Comparison of ENCODE assay signal across 24 mouse cellular contexts in genomic region chr1:170787643-170788042, GRCm38 (mm10).
DNase-seq lines count a peak whose midpoint lies in the region; ATAC-seq and TF ChIP-seq lines count a peak whose summit lies in the region.
"Had no signal": no experiment of that assay in that cellular context is flagged by ENCODE, and none has a peak within 500 bp of the region (broad histone marks: within the 10 kb centered on the region; RNA-seq: fewer than 3 reads in every experiment).

No protein-coding gene starts in this region.

- ATAC-seq in kidney, embryonic 15.5 days (replicated peaks; ENCODE audit: low FRiP score): peak; percentile 83
- no peak for ATAC-seq in kidney, postnatal 0 days (replicated peaks; ENCODE audit: low FRiP score, low read depth)
- ATAC-seq: activated CD4-positive, CD25-positive, alpha-beta regulatory T cell, adult 4 months; CD4-positive, CD25-positive, alpha-beta regulatory T cell, adult 4 months; forebrain, embryonic 13.5 days; forebrain, embryonic 15.5 days; Patski had no signal

- H3K27me3 ChIP-seq in heart, adult 2 months (ENCODE audit: control insufficient read depth, insufficient read depth, low read length): no peaks in the 10 kb centered on the region
- H3K27me3 ChIP-seq in kidney, embryonic 15.5 days: no peaks in the 10 kb centered on the region
- H3K27me3 ChIP-seq in kidney, postnatal 0 days (ENCODE audit: insufficient read depth, low read length): no peaks in the 10 kb centered on the region
- H3K27me3 ChIP-seq: CH12.LX; embryonic facial prominence, embryonic 12.5 days; forebrain, embryonic 13.5 days; forebrain, embryonic 15.5 days; Patski had no signal

- no peak overlapping the region for H3K4me3 ChIP-seq in heart, adult 2 months
- H3K4me3 ChIP-seq in kidney, embryonic 15.5 days (replicated peaks): no peak overlapping the region
- H3K4me3 ChIP-seq in kidney, postnatal 0 days (replicated peaks; ENCODE audit: low read depth, low read length): no peak overlapping the region
- H3K4me3 ChIP-seq: embryonic facial prominence, embryonic 10.5 days; embryonic facial prominence, embryonic 12.5 days; forebrain, embryonic 13.5 days; forebrain, embryonic 15.5 days had no signal

- WGBS in heart, adult 2 months: 62% methylated on average over 1 of the region's 1 CpGs
- WGBS in kidney, embryonic 15.5 days: 31% methylated on average over 1 of the region's 1 CpGs
- WGBS in kidney, postnatal 0 days: 27% methylated on average over 1 of the region's 1 CpGs

- TF ChIP-seq CTCF in heart, adult 2 months (IDR thresholded peaks at IDR 0.05): no peak
- no peak for TF ChIP-seq CTCF in kidney, postnatal 0 days (IDR thresholded peaks at IDR 0.05; ENCODE audit: low read depth)

- no peak overlapping the region for H3K9ac ChIP-seq in heart, adult 2 months (ENCODE audit: low read depth, low read length)
- no peak overlapping the region for H3K9ac ChIP-seq in kidney, embryonic 15.5 days
- no peak overlapping the region for H3K9ac ChIP-seq in kidney, postnatal 0 days (ENCODE audit: low read depth, low read length)
- H3K9ac ChIP-seq: embryonic facial prominence, embryonic 12.5 days; forebrain, embryonic 13.5 days; forebrain, embryonic 15.5 days had no signal

- no peak overlapping the region for H3K4me2 ChIP-seq in kidney, embryonic 15.5 days
- no peak overlapping the region for H3K4me2 ChIP-seq in kidney, postnatal 0 days (ENCODE audit: low read length)
- H3K4me2 ChIP-seq: embryonic facial prominence, embryonic 12.5 days; forebrain, embryonic 13.5 days; forebrain, embryonic 15.5 days had no signal

- intact Hi-C loops in heart, adult 2 months (cut with DNase I): no loop called here

- H3K27ac ChIP-seq in heart, adult 2 months: no peak overlapping the region
- no peak overlapping the region for H3K27ac ChIP-seq in kidney, embryonic 15.5 days
- H3K27ac ChIP-seq in kidney, postnatal 0 days: no peak overlapping the region
- H3K27ac ChIP-seq: embryonic facial prominence, embryonic 10.5 days; embryonic facial prominence, embryonic 12.5 days; forebrain, embryonic 13.5 days; forebrain, embryonic 15.5 days had no signal

- H3K4me1 ChIP-seq in heart, adult 2 months (ENCODE audit: control insufficient read depth, insufficient read depth, low read length): peaks cover 3% of the 10 kb centered on the region; the same call in 1 of the 2 replicates
- no peaks in the 10 kb centered on the region for H3K4me1 ChIP-seq in kidney, embryonic 15.5 days
- H3K4me1 ChIP-seq in kidney, postnatal 0 days (replicated peaks; ENCODE audit: insufficient read depth, low read length): no peaks in the 10 kb centered on the region
- H3K4me1 ChIP-seq: embryonic facial prominence, embryonic 10.5 days; embryonic facial prominence, embryonic 12.5 days; forebrain, embryonic 13.5 days; forebrain, embryonic 15.5 days had no signal

- H3K79me2 ChIP-seq in heart, adult 2 months (replicated peaks; ENCODE audit: control insufficient read depth, insufficient read depth, low read length): no peaks in the 10 kb centered on the region

- H3K9me3 ChIP-seq in kidney, embryonic 15.5 days (replicated peaks): no peaks in the 10 kb centered on the region
- no peaks in the 10 kb centered on the region for H3K9me3 ChIP-seq in kidney, postnatal 0 days (replicated peaks; ENCODE audit: low read length)
- H3K9me3 ChIP-seq: embryonic facial prominence, embryonic 10.5 days; embryonic facial prominence, embryonic 12.5 days; forebrain, embryonic 13.5 days; forebrain, embryonic 15.5 days; G1E had no signal

- DNase-seq in heart, adult 11 months: peak; percentile 1
- no peak for DNase-seq in heart, adult 2 months
- DNase-seq in kidney, postnatal 25 days: no peak
- DNase-seq in kidney, postnatal 0 days (ENCODE audit: low spot score): peak; percentile 60
- DNase-seq in kidney, adult 18-20 months: no peak
- DNase-seq: adrenal gland, adult 8-10 months; adrenal gland, postnatal 14 days; adrenal gland, postnatal 36 days; B cell, adult 2 months; cerebellum, adult 11-12 months; cerebellum, adult 2 months; cerebellum, adult 9-10 months; cerebellum, postnatal 10 days; cerebellum, postnatal 25 days had no signal

- no peak for TF ChIP-seq EP300 in heart, adult 2 months (IDR thresholded peaks at IDR 0.05; ENCODE audit: insufficient read depth, low read depth, low read length)

- TF ChIP-seq POLR2A in heart, adult 2 months (IDR thresholded peaks at IDR 0.05; ENCODE audit: insufficient read depth, low read depth, low read length): no peak

- H3K36me3 ChIP-seq in heart, adult 2 months (ENCODE audit: control insufficient read depth, insufficient read depth, low read length): peaks cover 9% of the 10 kb centered on the region
- H3K36me3 ChIP-seq in kidney, embryonic 15.5 days: peaks cover 23% of the 10 kb centered on the region
- H3K36me3 ChIP-seq in kidney, postnatal 0 days (ENCODE audit: insufficient read depth, low read length): 0 out of 2 replicates have a peak, but pooled peaks cover 6% of the 10 kb centered on the region

Comparison
In these comparisons a context has a peak if more than half of its experiments do, and no peak if none do; other contexts are left out.
1. DNase-seq: peak in heart, adult 11 months (single experiment) and kidney, postnatal 0 days (single experiment); none in heart, adult 2 months (0 of 2), kidney, postnatal 25 days (0 of 2) and kidney, adult 18-20 months (single experiment).